Mouse (Mus musculus) heart, embryonic 13.5 days (tissue): ENCODE measurements around the gene Setd1a. TPM values are rescaled to one million over a fixed set of nuclear protein-coding genes. Genes with fewer than 3 reads are reported as not detected.
"Not testable (repeated sequence)": the region's sequence is repeated elsewhere in the genome, so short reads cannot be mapped to it uniquely, and the experiment has no call there.

Experiments
- ATAC-seq: fragments of 200-750 bp; cut with Nextera tagmentation; 2 replicates; pipeline ENCODE4 v1.8.0; 2017; ENCODE audit warnings: moderate TSS enrichment; ENCODE audit not compliant: insufficient number of reproducible peaks, low FRiP score, low TSS enrichment; ENCODE audit errors: extremely low read depth
- H3K27ac ChIP-seq: fragments of 300-500 bp; sonication (generic); replicated peaks from 2 replicates; pipeline ENCODE4 v1.5.1; 2015; ENCODE audit warnings: moderate library complexity, mild to moderate bottlenecking, inconsistent platforms
- H3K27me3 ChIP-seq: fragments of 300-500 bp; sonication (generic); replicated peaks from 2 replicates; pipeline ENCODE4 v1.6.1; 2015; ENCODE audit warnings: mild to moderate bottlenecking, inconsistent platforms
- H3K36me3 ChIP-seq: fragments of 300-500 bp; sonication (generic); 2 replicates; pipeline ENCODE4 v1.6.1; 2015; ENCODE audit warnings: mild to moderate bottlenecking, inconsistent platforms
- H3K4me1 ChIP-seq: fragments of 300-500 bp; sonication (generic); 2 replicates; pipeline ENCODE4 v1.6.1; 2015; ENCODE audit warnings: inconsistent platforms
- H3K4me2 ChIP-seq: fragments of 300-500 bp; sonication (generic); 2 replicates; pipeline ENCODE4 v1.6.1; 2015; ENCODE audit warnings: inconsistent platforms, mild to moderate bottlenecking, moderate library complexity
- H3K4me3 ChIP-seq: fragments of 300-500 bp; sonication (generic); 2 replicates; pipeline ENCODE4 v1.5.1; 2015; ENCODE audit warnings: moderate library complexity, mild to moderate bottlenecking, inconsistent platforms
- H3K9ac ChIP-seq: fragments of 300-500 bp; sonication (generic); 2 replicates; pipeline ENCODE4 v1.6.1; 2015; ENCODE audit warnings: inconsistent platforms, mild to moderate bottlenecking, moderate library complexity
- H3K9me3 ChIP-seq: fragments of 300-500 bp; sonication (generic); 2 replicates; pipeline ENCODE4 v1.6.1; 2016; ENCODE audit warnings: inconsistent platforms
- WGBS: fragments of 180-500 bp; shearing (Covaris S2); methylation state at CpG from one replicate; pipeline ENCODE4 v1.1.7; 2015; ENCODE audit warnings: mixed read lengths; 5-methylcytosine and 5-hydroxymethylcytosine counted together
- polyA plus RNA-seq: library from polyadenylated mRNA; unstranded; fragments of >200 nt; fragmentation: Nextera tagmentation; extraction: Ambion mirVana; gene quantifications from 2 replicates; pipeline ENCODE4 v1.2.1, GENCODE M21; 2015

Gene Setd1a
- polyA plus RNA-seq, 1 experiment from 2014 or later = 17.0 TPM

DNA sequence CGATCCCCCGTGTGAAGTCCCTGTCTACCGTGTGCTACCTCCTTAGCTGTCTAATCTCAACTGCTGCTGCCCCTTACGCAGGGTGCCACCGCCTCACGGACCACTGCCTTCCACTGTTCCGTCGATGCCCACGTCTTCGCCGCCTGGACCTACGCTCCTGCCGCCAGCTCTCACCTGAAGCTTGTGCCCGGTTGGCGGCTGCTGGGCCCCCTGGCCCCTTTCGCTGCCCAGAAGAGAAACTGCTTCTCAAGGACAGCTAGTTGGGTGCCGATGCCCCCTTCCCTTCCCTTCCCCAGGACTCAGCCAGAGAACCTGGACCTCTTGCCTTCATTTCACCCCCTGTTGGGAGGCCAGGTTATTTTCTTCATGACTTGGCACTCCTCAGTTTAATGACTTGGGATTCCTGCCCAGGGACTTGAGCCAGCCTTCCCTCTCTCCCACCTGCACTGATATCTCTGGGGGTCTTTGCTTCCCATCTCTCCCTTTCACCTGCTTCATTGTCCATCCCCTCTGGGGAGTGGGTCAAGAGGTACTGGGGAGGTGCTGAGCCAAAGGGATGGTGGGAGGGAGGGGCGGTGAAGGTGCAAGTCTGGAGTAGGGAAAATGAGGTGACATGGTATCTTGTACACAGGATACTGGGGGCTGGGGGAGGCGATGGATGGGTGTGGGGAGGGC, 8.7 kb upstream of the Setd1a start:
- H3K4me2 ChIP-seq = peak overlapping the region; percentile 77; the same call in 1 of the 2 replicates
- no peak overlapping the region for H3K27ac ChIP-seq

DNA sequence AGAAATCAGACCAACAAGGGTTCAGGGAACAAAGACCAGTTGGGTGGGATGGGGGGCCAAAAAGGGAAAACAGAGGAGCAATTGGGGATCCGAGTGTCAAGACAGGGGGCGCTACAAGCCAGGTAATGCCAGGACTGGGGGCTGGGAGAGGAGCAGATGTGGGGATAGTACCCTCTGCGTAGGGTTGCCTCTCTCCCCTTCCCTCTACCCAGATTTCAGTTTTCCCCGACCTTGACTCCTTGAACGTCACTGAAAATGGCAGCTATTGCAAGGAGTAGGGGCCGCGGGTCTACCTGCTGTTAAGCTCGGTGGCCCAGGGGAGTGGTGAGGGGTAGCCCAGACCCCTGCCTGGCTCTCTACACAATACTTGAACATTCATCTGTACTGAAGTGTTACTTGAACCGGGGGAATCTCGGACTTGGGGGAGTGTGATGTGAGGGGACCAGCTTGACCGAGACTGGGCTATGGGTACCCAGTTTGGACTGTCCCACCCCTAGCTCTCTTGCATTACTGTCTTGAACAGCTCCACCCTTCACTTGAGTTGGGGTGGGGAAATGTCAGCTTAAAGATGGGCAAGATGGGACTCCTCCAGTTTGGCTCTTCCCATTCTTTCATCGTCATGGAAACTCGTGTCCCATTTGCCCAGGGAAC, 8.0 kb upstream of the Setd1a start:
- Histone ChIP-seq H3K27me3 (no peaks in the 10 kb centered on the region), H3K4me3 (peak overlapping the region; percentile 64), H3K4me1 (peaks cover 32% of the 10 kb centered on the region), H3K36me3 (peaks cover 52% of the 10 kb centered on the region), H3K27ac (peak overlapping the region; percentile 50; the same call in 1 of the 2 replicates), H3K9me3 (no peaks in the 10 kb centered on the region), H3K4me2 (peak overlapping the region; percentile 77), H3K9ac (no peak overlapping the region)
- 53% methylated on average over 13 of the region's 13 CpGs for whole genome bisulfite sequencing
- ATAC-seq = 0 out of 2 replicates have a peak, but pooled peaks have one; percentile 2

More for the DNA sequence above, 8.7 kb upstream of the Setd1a start:
- Histone ChIP-seq H3K4me1 (peaks cover 32% of the 10 kb centered on the region), H3K9ac (no peak overlapping the region), H3K9me3 (no peaks in the 10 kb centered on the region), H3K4me3 (no peak overlapping the region; the same call in 1 of the 2 replicates), H3K36me3 (peaks cover 55% of the 10 kb centered on the region), H3K27me3 (no peaks in the 10 kb centered on the region)
- WGBS = 91% methylated on average over 19 of the region's 19 CpGs
- no peak for ATAC-seq

DNA sequence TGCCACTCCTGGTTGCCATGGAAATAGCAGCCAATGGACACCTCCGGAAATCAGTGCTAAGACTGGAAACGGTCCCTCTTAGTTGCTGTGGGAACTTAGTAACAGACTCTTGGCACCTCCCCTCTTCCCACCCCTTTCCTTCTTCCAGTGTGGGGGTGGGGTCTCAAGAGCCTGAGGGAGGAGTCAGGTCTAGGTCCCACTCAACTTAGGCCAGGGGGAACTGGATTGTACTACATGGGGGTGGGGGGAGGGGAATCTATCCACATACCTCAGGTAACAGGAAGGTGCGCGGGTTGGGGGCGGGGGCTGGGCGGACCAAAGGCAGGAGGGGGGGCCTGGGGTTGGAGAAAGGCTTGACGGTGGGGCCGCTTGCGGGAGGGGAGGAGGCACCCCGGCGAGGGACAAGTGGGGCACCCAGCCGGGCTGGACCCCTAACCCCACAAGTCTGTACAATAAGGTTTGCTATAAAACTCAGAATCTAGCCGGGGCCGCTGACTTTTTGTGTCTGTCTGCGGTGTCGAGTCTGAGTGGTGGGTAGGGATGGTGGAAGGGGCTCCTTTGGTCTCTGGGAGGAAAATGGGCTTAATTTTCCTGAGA, 7.4 kb upstream of the Setd1a start:
- Histone ChIP-seq H3K4me3 (peak overlapping the region; percentile 64), H3K9ac (peak overlapping the region; percentile 92), H3K4me1 (peaks cover 34% of the 10 kb centered on the region), H3K9me3 (no peaks in the 10 kb centered on the region), H3K27me3 (no peaks in the 10 kb centered on the region), H3K4me2 (peak overlapping the region; percentile 77), H3K27ac (peak overlapping the region; percentile 80), H3K36me3 (peaks cover 47% of the 10 kb centered on the region)
- ATAC-seq = peak; percentile 71
- 2% methylated on average over 16 of the region's 16 CpGs for WGBS

DNA sequence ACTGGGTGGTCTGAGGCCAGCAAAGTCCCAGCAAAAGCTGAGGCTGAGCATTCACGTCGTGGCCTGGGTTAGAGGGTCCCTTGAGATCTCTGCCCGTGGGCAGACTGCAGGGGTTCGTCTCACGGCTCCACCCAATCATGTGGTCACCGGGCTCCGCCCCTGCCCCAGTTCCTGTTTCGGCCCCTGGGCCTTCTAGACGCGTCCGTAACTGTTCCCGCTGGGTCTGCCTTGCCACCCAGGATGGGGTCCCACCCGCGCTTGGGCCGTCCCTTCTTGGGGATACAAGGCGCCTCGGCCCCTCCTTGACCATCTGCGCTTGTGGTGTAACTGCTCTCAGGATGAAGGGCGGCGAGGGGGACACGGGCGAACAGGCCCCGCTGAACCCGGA, 6.8 kb upstream of the Setd1a start, which contains the start of gene Orai3:
Orai3 (plus strand) TSS at position 165 of the 388 bp plus-strand sequence.
- peaks cover 41% of the 10 kb centered on the region for H3K36me3 ChIP-seq
- H3K9me3 ChIP-seq = no peaks in the 10 kb centered on the region
- H3K4me1 ChIP-seq = peaks cover 34% of the 10 kb centered on the region
- peak; percentile 71; the same call in 1 of the 2 replicates for ATAC-seq
- H3K4me2 ChIP-seq = peak within 1 kb of the TSS; percentile 77
- H3K4me3 ChIP-seq = peak within 1 kb of the TSS; percentile 64
- H3K9ac ChIP-seq = peak within 1 kb of the TSS; percentile 92
- WGBS = under 1% methylated on average over 24 of the region's 24 CpGs
- no peaks in the 10 kb centered on the region for H3K27me3 ChIP-seq
- H3K27ac ChIP-seq = peak within 1 kb of the TSS; percentile 80

DNA sequence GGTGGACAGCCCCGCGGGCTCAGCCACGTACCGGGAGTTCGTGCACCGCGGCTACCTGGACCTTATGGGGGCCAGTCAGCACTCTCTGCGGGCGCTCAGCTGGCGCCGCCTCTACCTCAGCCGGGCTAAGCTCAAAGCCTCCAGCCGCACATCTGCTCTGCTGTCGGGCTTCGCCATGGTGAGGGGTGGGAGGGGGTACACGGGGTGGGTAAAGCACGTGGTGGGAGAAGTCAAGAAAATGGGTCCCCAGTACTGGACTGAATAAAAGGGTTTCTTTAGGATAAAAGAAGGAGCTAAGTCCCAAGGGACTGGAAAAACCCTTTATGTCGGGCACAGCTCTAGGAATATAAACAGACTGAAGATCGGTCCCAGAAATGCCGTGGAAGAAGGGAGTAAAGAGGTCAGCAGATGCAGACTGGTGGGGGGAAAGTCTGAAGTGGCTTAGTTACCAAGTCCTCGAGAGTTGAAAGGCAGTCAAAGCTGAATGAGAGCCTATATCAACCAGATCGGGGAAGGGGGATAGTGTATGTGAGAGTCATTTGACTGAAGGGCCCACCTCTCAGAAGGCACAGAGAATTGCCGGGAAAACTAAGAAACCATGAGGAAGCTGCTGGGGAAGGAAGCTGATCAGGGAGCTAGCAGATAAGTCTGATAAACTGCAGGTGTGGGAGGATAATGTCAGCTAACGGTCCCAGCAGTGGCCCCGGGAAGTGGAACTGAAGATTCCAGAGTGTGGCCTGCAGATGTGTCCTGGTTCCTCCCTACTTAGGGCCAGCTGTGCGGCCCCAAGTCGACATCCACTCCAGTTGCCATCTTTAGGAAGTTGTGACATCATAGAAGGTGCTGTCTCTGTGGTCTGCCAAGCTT, 6.2 kb upstream of the Setd1a start:
- Histone ChIP-seq H3K4me3 (peak overlapping the region; percentile 64), H3K9me3 (no peaks in the 10 kb centered on the region), H3K27me3 (no peaks in the 10 kb centered on the region), H3K9ac (peak overlapping the region; percentile 92), H3K4me2 (peak overlapping the region; percentile 77), H3K4me1 (peaks cover 36% of the 10 kb centered on the region), H3K36me3 (peaks cover 35% of the 10 kb centered on the region), H3K27ac (peak overlapping the region; percentile 80)
- 2% methylated on average over 27 of the region's 27 CpGs for WGBS
- ATAC-seq = peak; percentile 31; the same call in 1 of the 2 replicates

DNA sequence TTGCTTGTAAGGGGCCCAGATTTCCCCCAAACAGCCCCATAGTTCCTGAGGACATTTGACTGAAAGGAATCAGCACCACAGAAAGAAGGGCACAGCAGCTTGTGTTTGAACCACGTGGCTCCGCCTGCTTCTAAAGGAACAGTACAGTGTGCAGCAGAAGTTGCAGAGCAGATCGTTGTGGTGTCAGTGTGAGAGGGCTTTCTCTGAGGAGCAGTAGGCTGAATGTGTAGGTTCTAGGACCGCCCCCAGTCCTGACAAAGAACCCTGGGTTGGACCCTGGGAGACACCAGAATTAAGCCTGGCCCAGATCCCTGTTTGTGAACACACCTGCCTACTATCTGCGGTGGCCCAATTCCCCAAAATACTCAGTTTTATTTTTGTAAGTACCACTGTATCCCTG, 5.2 kb upstream of the Setd1a start:
- peaks cover 25% of the 10 kb centered on the region for H3K36me3 ChIP-seq
- peaks cover 44% of the 10 kb centered on the region for H3K4me1 ChIP-seq
- peak overlapping the region; percentile 92 for H3K9ac ChIP-seq
- 65% methylated on average over 5 of the region's 5 CpGs for WGBS
- ATAC-seq = no peak
- H3K4me2 ChIP-seq = peak overlapping the region; percentile 77
- H3K27me3 ChIP-seq = no peaks in the 10 kb centered on the region
- no peak overlapping the region for H3K4me3 ChIP-seq
- no peaks in the 10 kb centered on the region for H3K9me3 ChIP-seq
- 0 out of 2 replicates have a peak overlapping the region, but pooled peaks have one; percentile 80 for H3K27ac ChIP-seq

DNA sequence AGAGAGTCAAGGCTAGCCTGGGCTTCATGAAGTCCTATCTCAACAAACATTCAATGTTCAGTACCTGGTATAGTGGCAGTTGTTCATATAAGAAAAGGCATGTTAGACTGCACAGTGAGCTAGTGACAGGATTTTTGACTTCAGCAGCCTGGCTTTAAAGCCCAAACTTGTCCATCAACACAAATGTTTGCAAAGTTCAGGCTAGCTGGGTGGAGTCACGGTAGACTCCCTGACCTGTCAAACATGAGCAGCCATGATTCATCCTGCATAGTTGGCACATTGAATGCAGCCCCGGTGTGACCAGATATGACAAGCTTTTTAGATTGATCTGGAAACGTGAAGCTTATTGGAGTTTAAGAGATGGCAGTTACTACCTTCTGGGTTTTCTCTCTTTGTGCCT, 4.4 kb upstream of the Setd1a start:
- Histone ChIP-seq H3K9ac (no peak overlapping the region), H3K9me3 (no peaks in the 10 kb centered on the region), H3K4me3 (no peak overlapping the region), H3K36me3 (peaks cover 17% of the 10 kb centered on the region), H3K27ac (no peak overlapping the region), H3K27me3 (no peaks in the 10 kb centered on the region), H3K4me2 (no peak overlapping the region), H3K4me1 (peaks cover 44% of the 10 kb centered on the region)
- 74% methylated on average over 3 of the region's 3 CpGs for WGBS
- ATAC-seq = no peak

DNA sequence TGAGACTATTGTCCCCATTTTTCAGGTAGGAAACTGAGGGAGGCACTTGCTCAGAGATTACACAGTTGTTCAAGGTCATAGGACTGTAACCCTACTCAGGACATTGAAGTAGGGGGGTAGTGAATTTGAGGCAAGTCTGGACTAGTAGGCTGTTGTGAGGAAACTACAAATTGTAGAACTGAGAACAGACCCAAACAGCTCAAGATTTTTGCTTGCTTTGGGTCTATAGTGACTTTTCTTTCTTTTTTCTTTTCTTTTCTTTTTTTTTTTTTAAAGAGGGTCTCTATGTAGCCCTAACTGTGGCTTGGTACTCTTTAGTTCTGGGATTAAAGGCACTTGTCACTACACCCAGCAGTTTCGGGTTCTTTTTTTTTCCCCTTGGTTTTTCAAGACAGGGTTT, 3.9 kb upstream of the Setd1a start:
- peaks cover 44% of the 10 kb centered on the region for H3K4me1 ChIP-seq
- WGBS = 84% methylated on average over 1 of the region's 1 CpGs
- H3K27ac ChIP-seq = no peak overlapping the region
- ATAC-seq = no peak
- H3K4me2 ChIP-seq = no peak overlapping the region
- no peaks in the 10 kb centered on the region for H3K27me3 ChIP-seq
- no peak overlapping the region for H3K9ac ChIP-seq
- H3K36me3 ChIP-seq = peaks cover 12% of the 10 kb centered on the region
- H3K4me3 ChIP-seq = no peak overlapping the region
- H3K9me3 ChIP-seq = no peaks in the 10 kb centered on the region

DNA sequence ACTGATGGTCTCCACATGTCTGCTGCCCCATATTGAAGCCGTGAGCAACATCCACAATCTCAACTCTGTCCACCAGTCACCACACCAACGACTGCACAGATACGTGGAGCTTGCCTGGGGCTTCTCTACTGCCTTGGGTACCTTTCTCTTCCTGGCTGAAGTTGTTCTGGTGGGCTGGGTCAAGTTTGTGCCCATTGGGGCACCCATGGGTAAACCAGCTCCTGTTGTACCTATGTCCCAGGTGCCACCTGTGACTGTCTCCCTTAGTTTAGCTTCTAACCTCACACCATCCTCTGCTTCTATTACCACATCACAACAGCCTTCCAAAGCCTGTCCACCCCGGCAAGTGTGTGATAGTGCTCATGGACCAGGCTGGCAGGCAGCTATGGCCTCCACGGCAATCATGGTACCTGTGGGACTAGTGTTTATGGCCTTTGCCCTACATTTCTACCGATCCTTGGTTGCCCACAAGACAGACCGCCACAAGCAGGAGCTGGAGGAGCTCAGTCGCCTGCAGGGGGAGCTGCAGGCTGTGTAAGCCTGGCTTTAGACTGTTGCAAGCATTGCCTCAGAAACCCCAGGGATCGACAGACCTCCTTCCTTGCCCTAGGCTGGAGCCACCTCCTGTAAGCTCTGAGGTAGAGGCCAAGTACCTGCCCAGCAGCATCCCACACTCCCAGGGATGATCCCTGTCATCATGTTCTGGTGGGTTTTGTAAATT, 2.6 kb upstream of the Setd1a start:
- 36% methylated on average over 9 of the region's 9 CpGs for WGBS
- peaks cover 44% of the 10 kb centered on the region for H3K4me1 ChIP-seq
- H3K27me3 ChIP-seq = no peaks in the 10 kb centered on the region
- H3K27ac ChIP-seq = no peak overlapping the region
- no peak overlapping the region for H3K4me3 ChIP-seq
- peaks cover 6% of the 10 kb centered on the region for H3K36me3 ChIP-seq
- H3K4me2 ChIP-seq = no peak overlapping the region
- no peaks in the 10 kb centered on the region for H3K9me3 ChIP-seq
- H3K9ac ChIP-seq = no peak overlapping the region
- ATAC-seq = no peak

DNA sequence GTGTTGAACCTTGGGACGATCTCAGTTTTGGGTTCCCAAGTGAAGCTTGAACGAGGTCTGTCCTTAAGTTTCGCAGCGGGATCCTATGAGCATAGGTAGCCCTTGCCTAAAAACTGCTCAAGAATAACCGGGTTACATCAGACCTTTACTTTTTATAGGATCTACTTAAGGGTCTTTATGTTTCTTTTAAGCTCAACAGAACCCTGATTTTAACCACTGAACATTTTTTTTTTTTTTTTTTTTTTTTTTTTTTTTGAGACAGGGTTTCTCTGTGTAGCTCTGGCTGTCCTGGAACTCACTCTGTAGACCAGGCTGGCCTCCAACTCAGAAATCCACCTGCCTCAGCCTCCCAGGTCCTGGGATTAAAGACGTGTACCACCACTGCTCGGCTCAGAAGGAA, 633 bp upstream of the Setd1a start:
- ATAC-seq, H3K9me3 ChIP-seq, H3K27me3 ChIP-seq: not testable (repeated sequence)
- H3K9ac ChIP-seq = peak overlapping the region; percentile 96
- WGBS = 73% methylated on average over 7 of the region's 7 CpGs
- H3K27ac ChIP-seq = peak overlapping the region; percentile 99
- peaks cover 26% of the 10 kb centered on the region for H3K36me3 ChIP-seq
- H3K4me3 ChIP-seq = peak overlapping the region; percentile 92
- H3K4me2 ChIP-seq = peak overlapping the region; percentile 95
- H3K4me1 ChIP-seq = peaks cover 28% of the 10 kb centered on the region
